ENCODE assay signal across 29 mouse cellular contexts in genomic region chr8:53373401-53373800, GRCm38 (mm10).
"Had no signal": no experiment of that assay in that cellular context is flagged by ENCODE, and none has a peak within 500 bp of the region (broad histone marks: within the 10 kb centered on the region; RNA-seq: fewer than 3 reads in every experiment).

No protein-coding gene starts in this region.

- H3K4me2 ChIP-seq: heart, embryonic 12.5 days; hindbrain, embryonic 13.5 days; hindbrain, embryonic 15.5 days; kidney, embryonic 15.5 days; limb, embryonic 12.5 days; liver, embryonic 11.5 days; liver, embryonic 13.5 days; liver, embryonic 15.5 days had no signal

- H3K9me3 ChIP-seq: heart, embryonic 10.5 days; heart, embryonic 12.5 days; hindbrain, embryonic 10.5 days; hindbrain, embryonic 13.5 days; hindbrain, embryonic 15.5 days; kidney, embryonic 15.5 days; limb, embryonic 10.5 days; limb, embryonic 12.5 days; liver, embryonic 13.5 days; liver, embryonic 15.5 days had no signal

- DNase-seq: gastrocnemius, postnatal 10 days; gastrocnemius, postnatal 25 days; heart, adult 18-20 months; heart, postnatal 10 days; heart, postnatal 4 days; kidney, adult 11 months; kidney, adult 2 months; kidney, adult 9 months; kidney, postnatal 14 days; kidney, postnatal 36 days; layer of hippocampus, adult 9-11 months; layer of hippocampus, postnatal 36 days; liver; liver, embryonic 13.5 days; liver, postnatal 0 days had no signal

- H3K4me1 ChIP-seq: heart, embryonic 10.5 days; heart, embryonic 12.5 days; hindbrain, embryonic 10.5 days; hindbrain, embryonic 13.5 days; hindbrain, embryonic 15.5 days; kidney, embryonic 15.5 days; limb, embryonic 10.5 days; limb, embryonic 12.5 days; liver, embryonic 13.5 days; liver, embryonic 15.5 days had no signal

- H3K27me3 ChIP-seq: heart, embryonic 12.5 days; hindbrain, embryonic 13.5 days; hindbrain, embryonic 15.5 days; kidney, embryonic 15.5 days; limb, embryonic 12.5 days; liver, embryonic 13.5 days; liver, embryonic 15.5 days had no signal

- H3K36me3 ChIP-seq: heart, embryonic 10.5 days; heart, embryonic 12.5 days; hindbrain, embryonic 10.5 days; hindbrain, embryonic 13.5 days; hindbrain, embryonic 15.5 days; kidney, embryonic 15.5 days; limb, embryonic 10.5 days; limb, embryonic 12.5 days; liver, embryonic 13.5 days; liver, embryonic 15.5 days had no signal

- H3K9ac ChIP-seq: heart, embryonic 12.5 days; hindbrain, embryonic 13.5 days; hindbrain, embryonic 15.5 days; kidney, embryonic 15.5 days; limb, embryonic 12.5 days; liver, embryonic 13.5 days; liver, embryonic 15.5 days; liver, postnatal 0 days had no signal

- H3K27ac ChIP-seq: heart, embryonic 10.5 days; hindbrain, embryonic 10.5 days; hindbrain, embryonic 13.5 days; hindbrain, embryonic 15.5 days; hindbrain, postnatal 0 days; kidney, embryonic 15.5 days; kidney, postnatal 0 days; left cerebral cortex, adult 2 months; limb, embryonic 10.5 days; limb, embryonic 12.5 days; liver, embryonic 13.5 days; liver, embryonic 15.5 days had no signal

- ATAC-seq: hindbrain, postnatal 0 days; intestine, embryonic 16.5 days; liver, postnatal 0 days had no signal

- H3K4me3 ChIP-seq: heart, embryonic 10.5 days; heart, embryonic 12.5 days; hindbrain, embryonic 10.5 days; hindbrain, embryonic 13.5 days; hindbrain, embryonic 15.5 days; kidney, embryonic 15.5 days; left cerebral cortex, adult 2 months; limb, embryonic 10.5 days; limb, embryonic 12.5 days; liver, embryonic 13.5 days; liver, embryonic 15.5 days had no signal
